Mouse (Mus musculus) liver, embryonic 14.5 days (tissue): ENCODE data around the gene Cyp4f15.

Experiments
- CTCF ChIP-seq: IDR thresholded peaks from 2 replicates; pipeline ENCODE4 v1.5.1; 2016; ENCODE audit warnings: antibody characterized with exemption, low read depth, control low read depth
- EP300 ChIP-seq: IDR thresholded peaks from 2 replicates; pipeline ENCODE4 v1.6.1; 2016; ENCODE audit warnings: antibody characterized with exemption, low read depth

GRCm38 (mm10) chr17:32676040-32676635 is 9.3 kb upstream of the Cyp4f15 start:
- TF ChIP-seq CTCF (no peak), EP300 (no peak)
